Mouse (Mus musculus): ENCODE data around the gene Rsph3a.

DNA sequence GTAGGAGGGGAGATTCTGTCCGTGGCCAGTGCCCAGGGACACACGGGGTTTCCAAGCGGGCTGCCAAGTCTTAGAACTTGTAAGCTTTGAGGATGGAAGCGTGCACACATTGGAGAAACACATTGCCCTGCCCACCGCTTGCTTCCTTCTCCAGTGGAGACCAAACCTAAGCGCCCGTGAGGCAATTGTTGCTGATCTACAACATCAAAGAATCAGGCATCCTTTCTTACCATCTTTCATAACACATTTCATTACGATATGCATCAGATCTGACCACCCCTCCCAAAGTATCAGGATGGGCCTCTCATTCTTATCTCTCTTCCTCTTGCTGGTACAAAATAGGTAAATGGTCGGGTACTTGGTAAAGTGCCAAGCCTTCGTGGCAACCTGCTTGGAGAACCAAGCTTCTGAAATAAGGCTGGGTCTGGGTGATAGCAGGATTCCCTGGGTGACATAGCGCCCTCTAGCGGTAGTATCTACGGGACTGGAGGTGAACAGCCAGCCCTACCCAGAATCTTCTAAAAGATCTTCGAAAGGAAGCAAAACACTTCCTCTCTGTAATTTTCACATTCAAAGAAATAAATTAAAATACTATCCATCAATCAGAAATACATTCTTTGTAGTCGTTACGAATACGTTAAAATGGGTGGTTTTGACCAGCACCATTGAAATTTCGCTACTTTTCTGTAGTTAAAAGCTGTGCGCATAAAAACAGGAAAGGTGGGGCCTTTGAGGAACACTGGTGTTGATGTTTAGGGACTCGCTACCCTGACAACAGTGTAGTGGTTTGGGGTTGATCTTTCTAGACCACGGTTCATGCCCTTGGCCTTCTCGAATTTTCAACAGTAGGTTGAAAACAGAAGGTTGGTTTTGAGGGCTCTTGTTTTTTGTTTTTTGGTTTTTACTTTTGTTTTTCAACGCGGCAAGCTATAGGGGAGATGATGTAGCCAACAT is 17.6 kb upstream of the Rsph3a start:
- TF ChIP-seq CTCF (IDR thresholded peaks at IDR 0.05) (peak; percentile 83), EP300 (IDR thresholded peaks at IDR 0.05) (no peak)
